ENCODE assay signal across 17 mouse cellular contexts in the genomic region with DNA sequence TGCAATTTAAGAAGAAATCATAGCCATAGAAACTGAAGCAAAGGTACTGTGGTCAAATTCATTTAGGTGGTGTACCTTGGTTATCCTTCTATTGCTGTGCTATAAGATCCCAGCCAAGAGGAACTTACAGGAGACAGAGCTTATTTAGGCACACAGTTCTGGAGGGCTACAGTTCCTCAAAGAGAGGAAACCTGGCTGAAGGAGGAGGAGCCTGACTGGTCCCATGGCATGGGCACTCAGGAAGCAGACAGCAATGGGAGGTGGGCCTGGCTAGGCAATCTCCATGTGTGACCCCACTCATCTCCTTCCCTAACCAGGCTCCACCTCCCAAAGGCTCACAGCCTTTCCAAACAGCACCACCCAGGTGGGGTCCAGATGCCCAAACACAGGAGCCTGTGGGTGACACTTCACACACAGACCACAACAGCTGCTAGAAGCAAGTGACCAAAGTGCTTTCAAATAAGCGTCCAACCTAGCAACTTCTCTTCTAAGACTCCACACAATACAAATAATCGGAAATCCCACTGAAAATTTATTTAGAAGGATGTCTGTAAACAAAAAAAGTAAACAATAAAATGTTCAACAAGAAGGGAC.
"Had no signal": no experiment of that assay in that cellular context is flagged by ENCODE, and none has a peak within 500 bp of the region (broad histone marks: within the 10 kb centered on the region; RNA-seq: fewer than 3 reads in every experiment).

No protein-coding gene starts in this region.

- H3K36me3 ChIP-seq: midbrain, embryonic 12.5 days; neural tube, embryonic 13.5 days; neural tube, embryonic 15.5 days; stomach, embryonic 15.5 days had no signal

- H3K4me3 ChIP-seq: megakaryocyte, embryonic 14.5 days; midbrain, embryonic 12.5 days; neural tube, embryonic 13.5 days; neural tube, embryonic 15.5 days; stomach, embryonic 15.5 days had no signal

- H3K9me3 ChIP-seq: megakaryocyte, embryonic 14.5 days; midbrain, embryonic 12.5 days; neural tube, embryonic 13.5 days; neural tube, embryonic 15.5 days; stomach, embryonic 15.5 days had no signal

- H3K27me3 ChIP-seq: megakaryocyte, embryonic 14.5 days; midbrain, embryonic 12.5 days; neural tube, embryonic 13.5 days; neural tube, embryonic 15.5 days; stomach, embryonic 15.5 days had no signal

- DNase-seq: lung, adult 18-20 months; lung, embryonic 14.5 days; lung, postnatal 10 days; lung, postnatal 4 days; midbrain, embryonic 14.5 days; retina, postnatal 1 day; right cerebral cortex, adult 18-20 months; right cerebral cortex, postnatal 25 days; thymus, adult 2 months; thymus, postnatal 36 days had no signal

- H3K27ac ChIP-seq: liver, embryonic 14.5 days; midbrain, embryonic 12.5 days; neural tube, embryonic 13.5 days; neural tube, embryonic 15.5 days; stomach, embryonic 15.5 days; stomach, postnatal 0 days had no signal
